Mouse (Mus musculus) heart, embryonic 11.5 days (tissue): ENCODE measurements around the gene Akap13. TPM values are rescaled to one million over a fixed set of nuclear protein-coding genes. Genes with fewer than 3 reads are reported as not detected.

Experiments used
- ATAC-seq: fragments of 200-750 bp; cut with Nextera tagmentation; replicated peaks from 2 replicates; pipeline ENCODE4 v1.8.0; 2017; ENCODE audit warnings: moderate library complexity; ENCODE audit not compliant: insufficient number of reproducible peaks, low FRiP score, low TSS enrichment
- H3K27ac ChIP-seq: fragments of 300-500 bp; sonication (generic); 2 replicates; pipeline ENCODE4 v1.5.1; 2014; ENCODE audit warnings: mild to moderate bottlenecking, low read depth, low read length
- H3K27me3 ChIP-seq: fragments of 300-500 bp; sonication (generic); 2 replicates; pipeline ENCODE4 v1.6.1; 2014; ENCODE audit warnings: mild to moderate bottlenecking, low read length, mixed read lengths; ENCODE audit not compliant: control insufficient read depth, insufficient read depth
- H3K36me3 ChIP-seq: fragments of 300-500 bp; sonication (generic); 2 replicates; pipeline ENCODE4 v1.6.1; 2014; ENCODE audit warnings: mild to moderate bottlenecking, low read length, moderate library complexity, mixed read lengths; ENCODE audit not compliant: control insufficient read depth, insufficient read depth
- H3K4me1 ChIP-seq: fragments of 300-500 bp; sonication (generic); 2 replicates; pipeline ENCODE4 v1.6.1; 2014; ENCODE audit warnings: low read length; ENCODE audit not compliant: control insufficient read depth, insufficient read depth
- H3K4me2 ChIP-seq: fragments of 300-500 bp; sonication (generic); 2 replicates; pipeline ENCODE4 v1.6.1; 2014; ENCODE audit warnings: mild to moderate bottlenecking, moderate library complexity
- H3K4me3 ChIP-seq: fragments of 300-500 bp; sonication (generic); 2 replicates; pipeline ENCODE4 v1.5.1; 2014; ENCODE audit warnings: low read depth, low read length
- H3K9ac ChIP-seq: fragments of 300-500 bp; sonication (generic); 2 replicates; pipeline ENCODE4 v1.6.1; 2014; ENCODE audit warnings: mild to moderate bottlenecking, low read depth, low read length, moderate library complexity
- H3K9me3 ChIP-seq: fragments of 300-500 bp; sonication (generic); replicated peaks from 2 replicates; pipeline ENCODE4 v1.6.1; 2016; ENCODE audit warnings: low read length; ENCODE audit not compliant: control insufficient read depth
- WGBS: fragments of 180-500 bp; shearing (Covaris S2); extraction: QIAGEN DNeasy Blood & Tissue Kit; methylation state at CpG from one replicate; pipeline ENCODE4 v1.1.7; 2014; ENCODE audit not compliant: insufficient replicate concordance; 5-methylcytosine and 5-hydroxymethylcytosine counted together
- polyA plus RNA-seq: library from polyadenylated mRNA; unstranded; fragments of >200 nt; fragmentation: Nextera tagmentation; extraction: Ambion mirVana; gene quantifications from 2 replicates; pipeline ENCODE4 v1.2.1, GENCODE M21; 2014

Gene Akap13
- polyA plus RNA-seq, 1 experiment from 2014 or later, result 68.1 TPM

DNA sequence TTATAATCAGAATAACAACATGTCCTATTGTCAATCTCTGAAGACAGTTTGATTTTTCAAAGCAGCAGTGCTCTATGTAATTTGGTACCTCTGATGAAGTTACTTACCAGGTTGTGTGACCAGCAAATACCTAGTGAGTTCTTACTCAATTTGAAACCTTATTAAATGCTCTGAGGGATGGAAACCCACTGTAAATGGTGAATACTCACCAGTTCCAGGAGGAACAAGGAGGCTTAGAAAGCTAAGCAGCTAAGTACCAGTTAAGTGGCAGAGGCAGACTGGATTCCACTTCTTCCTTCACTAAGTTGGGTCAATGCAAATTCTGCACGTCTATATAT, 231.5 kb downstream of the Akap13 start:
- H3K36me3 ChIP-seq, result peaks cover 13% of the 10 kb centered on the region
- no peaks in the 10 kb centered on the region for H3K27me3 ChIP-seq
- no peak for ATAC-seq
- H3K9me3 ChIP-seq, result no peaks in the 10 kb centered on the region
- no peak overlapping the region for H3K4me3 ChIP-seq
- no peaks in the 10 kb centered on the region for H3K4me1 ChIP-seq
- 84% methylated on average over 1 of the region's 1 CpGs for WGBS
- H3K27ac ChIP-seq, result no peak overlapping the region
- H3K4me2 ChIP-seq, result no peak overlapping the region
- no peak overlapping the region for H3K9ac ChIP-seq

DNA sequence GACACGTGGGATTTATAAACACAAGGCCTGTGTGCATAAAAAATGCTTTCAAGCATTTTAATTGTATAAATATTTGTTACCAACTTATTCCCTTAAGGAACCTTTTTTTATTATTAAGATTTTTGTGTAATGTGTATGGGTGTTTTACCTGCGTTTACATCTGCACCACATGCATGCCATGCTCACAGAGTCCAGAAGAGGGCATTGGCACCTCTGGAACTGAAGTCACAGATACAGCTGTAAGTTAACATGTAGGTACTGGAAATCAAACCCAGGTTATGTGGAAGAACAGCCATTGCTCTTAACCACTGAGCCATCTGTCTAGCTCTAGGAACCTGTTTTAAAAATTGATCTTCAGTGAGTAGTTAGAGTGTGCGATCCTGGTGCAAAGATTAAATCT, 232.8 kb downstream of the Akap13 start:
- H3K4me1 ChIP-seq, result no peaks in the 10 kb centered on the region
- ATAC-seq, result no peak

DNA sequence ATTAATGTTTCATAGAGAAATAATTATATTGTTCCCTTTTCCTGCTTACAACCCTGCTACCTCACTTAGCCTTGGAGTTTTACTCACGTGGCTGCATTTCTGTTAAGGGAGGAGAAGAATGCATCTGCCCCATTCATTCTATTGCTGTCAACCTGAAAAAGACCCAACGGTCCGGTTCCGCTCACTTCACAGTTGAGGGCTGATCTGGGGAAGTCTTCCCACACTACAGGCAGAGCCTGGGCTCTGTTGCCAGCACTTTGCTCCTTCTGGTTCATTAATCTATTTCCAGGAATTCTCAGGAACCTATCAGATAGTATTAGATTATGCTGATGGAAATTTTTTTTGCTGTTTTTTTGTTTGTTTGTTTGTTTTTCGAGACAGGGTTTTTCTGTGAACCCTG, 239.4 kb downstream of the Akap13 start:
- ATAC-seq, result no peak
- Histone ChIP-seq H3K4me2 (no peak overlapping the region), H3K4me3 (no peak overlapping the region), H3K27ac (no peak overlapping the region), H3K9me3 (no peaks in the 10 kb centered on the region), H3K27me3 (no peaks in the 10 kb centered on the region), H3K9ac (no peak overlapping the region), H3K4me1 (no peaks in the 10 kb centered on the region), H3K36me3 (peaks cover 3% of the 10 kb centered on the region)
- WGBS, result 87% methylated on average over 5 of the region's 5 CpGs

More for the DNA sequence above, 232.8 kb downstream of the Akap13 start:
- Histone ChIP-seq H3K27ac (no peak overlapping the region), H3K27me3 (no peaks in the 10 kb centered on the region), H3K4me3 (no peak overlapping the region), H3K36me3 (peaks cover 13% of the 10 kb centered on the region), H3K9me3 (no peaks in the 10 kb centered on the region), H3K4me2 (no peak overlapping the region), H3K9ac (no peak overlapping the region)
- WGBS, result 81% methylated on average over 3 of the region's 3 CpGs

DNA sequence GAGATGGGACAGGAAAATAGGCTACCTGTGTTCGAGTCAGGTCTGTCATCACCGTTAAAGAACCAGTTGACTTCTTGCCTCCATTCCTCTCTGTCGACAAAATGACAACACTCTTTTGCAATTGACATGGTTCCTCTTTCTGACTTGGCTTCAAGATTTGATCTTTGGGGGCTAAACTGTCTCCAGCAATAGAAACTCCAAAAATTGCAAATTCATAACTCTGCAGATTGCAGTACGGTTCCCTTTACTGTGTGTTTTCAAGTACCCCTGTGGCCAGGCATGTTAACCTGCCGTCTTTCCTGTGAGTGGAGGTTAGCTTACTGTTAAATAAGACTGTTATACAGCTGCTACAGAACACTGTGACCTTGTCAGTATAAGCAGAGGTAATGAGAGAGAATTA, 244.5 kb downstream of the Akap13 start:
- ATAC-seq, result no peak
- Histone ChIP-seq H3K27ac (no peak overlapping the region), H3K36me3 (peaks cover 15% of the 10 kb centered on the region), H3K4me3 (no peak overlapping the region), H3K4me2 (no peak overlapping the region), H3K9ac (no peak overlapping the region), H3K9me3 (no peaks in the 10 kb centered on the region), H3K27me3 (no peaks in the 10 kb centered on the region), H3K4me1 (no peaks in the 10 kb centered on the region)
- WGBS, result 85% methylated on average over 5 of the region's 5 CpGs

DNA sequence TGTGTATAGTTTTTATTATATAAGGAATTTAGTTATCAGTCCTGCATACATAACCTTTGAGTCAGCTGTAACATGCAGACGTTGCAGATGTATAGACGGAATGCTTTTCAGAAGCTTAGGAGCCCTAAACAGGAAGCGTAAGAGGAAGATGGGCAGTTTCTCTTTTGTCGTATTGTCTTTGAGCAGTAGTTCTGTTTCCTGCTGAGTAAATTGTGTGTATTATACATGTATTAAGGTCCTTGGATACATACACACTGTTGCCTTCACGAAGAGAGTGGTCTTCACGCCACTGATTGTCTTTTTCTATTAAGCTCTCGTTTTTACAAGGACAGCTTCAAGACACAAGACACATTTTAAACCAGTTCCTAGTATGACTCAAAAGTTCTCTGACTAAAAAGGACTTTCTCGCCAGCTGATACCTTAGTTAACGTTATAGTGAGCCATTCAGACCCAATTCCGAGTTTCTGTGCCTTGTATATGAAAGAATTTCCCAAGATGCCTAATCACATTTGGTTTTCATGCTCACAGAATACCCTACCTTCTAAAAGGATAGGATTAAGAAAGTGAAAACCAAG, 245.5 kb downstream of the Akap13 start:
- H3K27me3 ChIP-seq, result no peaks in the 10 kb centered on the region
- H3K4me2 ChIP-seq, result no peak overlapping the region
- ATAC-seq, result no peak
- H3K9me3 ChIP-seq, result no peaks in the 10 kb centered on the region
- H3K36me3 ChIP-seq, result peaks cover 12% of the 10 kb centered on the region
- WGBS, result 86% methylated on average over 10 of the region's 10 CpGs
- H3K9ac ChIP-seq, result no peak overlapping the region
- H3K4me1 ChIP-seq, result no peaks in the 10 kb centered on the region
- H3K4me3 ChIP-seq, result no peak overlapping the region
- no peak overlapping the region for H3K27ac ChIP-seq

DNA sequence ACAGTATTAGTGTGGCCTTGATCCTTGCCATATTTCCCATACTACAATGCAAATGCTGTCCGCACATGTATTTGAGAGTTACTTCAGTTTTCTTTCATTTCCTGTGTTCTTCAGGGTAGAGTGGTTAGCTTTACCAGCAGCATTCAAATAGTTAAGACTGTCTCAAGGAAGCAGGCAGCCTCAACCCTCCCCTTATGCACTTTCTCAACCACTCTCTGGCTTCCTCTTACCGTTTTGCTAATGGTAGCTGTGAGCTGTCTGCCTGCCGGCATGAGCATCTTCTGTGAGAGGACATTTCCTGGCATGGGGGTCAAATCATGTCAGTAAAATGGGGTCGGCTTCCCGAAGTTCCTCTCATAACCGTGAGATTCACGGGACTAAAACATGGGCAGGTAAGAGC, 246.4 kb downstream of the Akap13 start:
- WGBS, result 74% methylated on average over 7 of the region's 7 CpGs
- Histone ChIP-seq H3K9me3 (no peaks in the 10 kb centered on the region), H3K4me3 (no peak overlapping the region), H3K4me1 (no peaks in the 10 kb centered on the region), H3K9ac (no peak overlapping the region), H3K36me3 (peaks cover 16% of the 10 kb centered on the region), H3K4me2 (no peak overlapping the region), H3K27me3 (no peaks in the 10 kb centered on the region), H3K27ac (no peak overlapping the region)
- ATAC-seq, result no peak

DNA sequence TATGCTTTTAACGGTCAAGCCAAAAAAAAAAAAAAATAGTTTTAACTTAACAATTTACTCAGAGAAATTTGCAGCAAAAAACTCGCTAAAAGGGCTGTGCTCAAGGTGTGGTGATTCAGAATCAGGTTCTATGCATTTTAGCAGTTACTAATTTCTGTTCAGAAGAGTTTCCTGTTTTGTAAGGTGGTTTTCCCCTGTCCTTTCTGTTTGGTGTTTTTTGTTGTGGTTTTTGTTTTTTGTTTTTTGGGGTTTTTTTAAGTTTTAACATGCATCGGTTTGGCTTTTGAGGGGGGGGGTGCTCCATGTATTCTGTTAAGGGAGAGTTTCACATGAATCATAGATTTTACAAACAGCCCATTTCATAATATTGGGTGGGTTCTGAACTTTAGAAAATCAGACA, 247.0 kb downstream of the Akap13 start:
- WGBS, result 85% methylated on average over 3 of the region's 3 CpGs
- no peak overlapping the region for H3K4me3 ChIP-seq

DNA sequence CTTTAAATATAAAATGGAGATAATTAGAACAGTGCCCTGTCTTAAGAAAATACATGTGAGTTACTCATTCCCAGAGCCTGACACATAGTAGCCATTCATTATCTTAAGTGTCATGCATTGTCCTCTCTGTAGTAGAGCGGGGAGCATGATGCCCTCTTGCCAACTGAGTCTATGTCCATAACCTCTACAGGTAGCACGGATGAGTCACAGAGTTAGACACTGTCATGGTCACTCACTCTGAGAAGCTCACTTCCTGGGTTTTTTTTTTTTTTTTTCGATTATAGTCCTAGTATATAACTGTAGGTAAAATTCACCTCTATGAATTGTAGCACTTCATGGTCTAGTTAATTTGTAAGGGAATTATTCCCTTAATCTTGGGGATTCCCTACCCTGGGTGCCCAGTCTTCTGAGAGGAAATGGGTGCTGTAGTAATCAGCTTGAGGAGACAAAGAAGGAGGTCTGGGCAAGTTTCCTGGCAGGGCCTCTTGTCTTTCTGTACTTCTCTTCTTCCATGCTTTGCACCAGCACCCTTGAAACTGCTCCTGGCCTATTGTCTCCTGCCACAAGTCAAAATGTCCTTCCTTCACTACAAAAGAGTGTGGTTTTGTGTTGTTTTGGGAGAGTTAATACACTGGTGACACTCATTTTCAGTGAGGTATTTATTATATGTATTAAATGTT, 247.8 kb downstream of the Akap13 start:
- Histone ChIP-seq H3K9ac (no peak overlapping the region), H3K36me3 (peaks cover 23% of the 10 kb centered on the region), H3K27me3 (no peaks in the 10 kb centered on the region), H3K4me3 (no peak overlapping the region), H3K4me1 (no peaks in the 10 kb centered on the region), H3K27ac (no peak overlapping the region), H3K9me3 (no peaks in the 10 kb centered on the region), H3K4me2 (no peak overlapping the region)
- no peak for ATAC-seq
- 84% methylated on average over 3 of the region's 3 CpGs for WGBS

More for the DNA sequence above, 247.0 kb downstream of the Akap13 start:
- Histone ChIP-seq H3K9me3 (no peaks in the 10 kb centered on the region), H3K36me3 (peaks cover 19% of the 10 kb centered on the region), H3K27me3 (no peaks in the 10 kb centered on the region), H3K9ac (no peak overlapping the region), H3K27ac (no peak overlapping the region), H3K4me1 (no peaks in the 10 kb centered on the region), H3K4me2 (no peak overlapping the region)
- ATAC-seq, result no peak

DNA sequence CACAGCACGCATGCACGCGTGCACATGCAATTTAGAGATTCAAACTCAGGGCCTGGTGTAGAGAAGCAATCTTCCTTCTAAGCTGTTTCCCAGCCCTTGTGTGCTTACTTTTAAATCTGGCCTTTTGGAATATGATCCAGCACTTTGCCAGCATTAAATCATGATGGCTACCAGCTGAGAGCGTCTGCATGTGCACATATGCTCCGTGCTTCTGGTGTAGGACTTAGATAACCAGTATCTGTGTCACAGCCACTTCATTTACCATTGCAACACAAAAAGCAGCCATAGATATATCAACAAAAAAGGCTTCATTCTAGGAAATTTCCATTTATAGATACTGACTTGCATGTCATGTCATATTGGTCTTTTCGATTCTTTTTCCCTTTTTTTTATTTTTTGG, 249.5 kb downstream of the Akap13 start:
- no peak for ATAC-seq
- H3K27ac ChIP-seq, result no peak overlapping the region
- H3K4me3 ChIP-seq, result no peak overlapping the region
- no peak overlapping the region for H3K9ac ChIP-seq
- peaks cover 25% of the 10 kb centered on the region for H3K36me3 ChIP-seq
- H3K4me2 ChIP-seq, result no peak overlapping the region
- 91% methylated on average over 6 of the region's 6 CpGs for WGBS
- H3K4me1 ChIP-seq, result no peaks in the 10 kb centered on the region
- no peaks in the 10 kb centered on the region for H3K9me3 ChIP-seq
- H3K27me3 ChIP-seq, result no peaks in the 10 kb centered on the region
